Mouse (Mus musculus) T-cell, adult 2 months (primary cell): ENCODE measurements around the gene Sfxn5.

Experiments
- DNase-seq: peaks from one replicate; pipeline ENCODE4 v3.0.0; 2022; ENCODE audit warnings: low spot score

The Sfxn5 gene

DNA sequence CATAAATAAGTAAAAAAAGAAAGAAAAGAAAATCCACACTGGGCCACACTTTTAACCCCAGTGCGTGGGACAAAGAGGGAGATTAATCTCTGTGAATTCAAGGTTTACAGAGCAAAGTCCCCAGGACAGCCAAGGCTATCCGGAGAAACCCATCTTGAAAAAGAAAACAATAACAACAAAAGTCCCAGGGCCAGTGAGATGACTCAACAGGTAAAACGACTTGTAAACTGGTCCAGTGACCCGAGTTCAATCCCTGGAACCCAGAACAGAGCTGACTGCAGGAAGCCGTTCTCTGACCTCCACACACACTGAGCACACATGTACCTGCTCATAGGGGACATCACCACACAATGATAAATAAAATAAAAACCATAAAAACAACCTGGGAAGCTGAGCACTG lies 31.2 kb upstream of the Sfxn5 start:
- no peak for DNase-seq

- no peak for DNase-seq
Measured at GRCm38 (mm10) chr6:85363906-85364260, 30.7 kb upstream of the Sfxn5 start.

GRCm38 (mm10) chr6:85363231-85363905 lies 30.1 kb upstream of the Sfxn5 start:
- DNase-seq, result no peak

GRCm38 (mm10) chr6:85362610-85363009 lies 29.4 kb upstream of the Sfxn5 start:
- DNase-seq, result no peak

GRCm38 (mm10) chr6:85360311-85360710 lies 27.1 kb upstream of the Sfxn5 start:
- DNase-seq, result no peak

GRCm38 (mm10) chr6:85358877-85359276 lies 25.7 kb upstream of the Sfxn5 start:
- no peak for DNase-seq

DNA sequence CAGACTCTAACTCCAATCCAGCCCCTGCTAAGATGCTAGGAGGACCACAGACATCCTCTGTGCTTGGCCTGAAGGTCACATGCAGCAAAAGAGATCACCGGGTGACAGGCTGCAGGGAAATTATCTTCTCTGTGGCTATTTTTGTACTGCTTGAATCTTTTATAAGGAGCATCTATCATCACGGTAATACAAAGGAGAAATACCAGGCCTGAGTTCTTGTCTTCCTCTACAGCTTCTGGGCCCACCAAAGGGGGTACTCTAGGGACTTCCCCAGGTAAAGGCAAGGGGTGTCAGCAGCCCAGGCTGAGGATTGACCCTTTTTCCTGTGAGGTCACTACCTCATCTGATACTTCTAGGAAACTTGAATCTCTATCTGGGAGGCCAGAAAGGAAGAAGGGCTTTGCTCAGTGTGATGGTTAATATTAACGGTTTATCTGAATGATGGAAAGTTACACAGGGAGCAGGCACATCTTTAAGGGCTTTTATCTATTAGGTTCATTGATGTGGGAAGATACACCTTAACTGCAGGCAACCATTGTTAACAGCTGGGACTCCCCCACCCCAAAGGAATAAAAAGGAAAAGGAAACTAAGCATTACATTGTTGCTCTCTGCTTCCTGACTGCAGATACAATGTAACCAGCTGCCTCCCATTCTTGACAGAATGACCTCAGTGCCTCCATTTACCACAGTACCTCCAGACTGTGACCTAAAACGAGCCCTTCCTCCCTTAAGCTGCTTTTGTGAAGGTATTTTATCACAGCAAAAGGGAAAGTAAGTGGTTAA lies 23.7 kb upstream of the Sfxn5 start:
- DNase-seq, result no peak

GRCm38 (mm10) chr6:85355753-85356152 lies 22.5 kb upstream of the Sfxn5 start:
- no peak for DNase-seq

DNA sequence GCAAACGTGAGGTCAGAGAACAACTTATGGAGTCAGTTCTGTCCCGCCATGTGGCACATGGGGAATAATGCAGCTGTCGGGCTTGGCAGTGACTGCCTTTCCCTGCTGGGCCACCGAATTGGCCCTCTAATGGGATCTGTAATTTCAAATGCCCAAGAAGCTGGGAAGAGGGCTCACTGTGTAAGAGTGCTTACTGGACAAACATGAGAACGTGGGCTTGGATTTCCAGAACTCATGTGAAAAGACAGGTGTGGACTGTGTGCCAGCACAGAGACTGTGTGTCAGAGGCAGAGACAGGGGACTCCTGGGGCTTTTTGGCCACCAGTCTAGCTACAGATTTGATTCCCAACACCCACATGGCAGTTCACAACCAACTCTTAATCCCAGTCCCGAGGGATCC lies 21.5 kb upstream of the Sfxn5 start:
- no peak for DNase-seq

DNA sequence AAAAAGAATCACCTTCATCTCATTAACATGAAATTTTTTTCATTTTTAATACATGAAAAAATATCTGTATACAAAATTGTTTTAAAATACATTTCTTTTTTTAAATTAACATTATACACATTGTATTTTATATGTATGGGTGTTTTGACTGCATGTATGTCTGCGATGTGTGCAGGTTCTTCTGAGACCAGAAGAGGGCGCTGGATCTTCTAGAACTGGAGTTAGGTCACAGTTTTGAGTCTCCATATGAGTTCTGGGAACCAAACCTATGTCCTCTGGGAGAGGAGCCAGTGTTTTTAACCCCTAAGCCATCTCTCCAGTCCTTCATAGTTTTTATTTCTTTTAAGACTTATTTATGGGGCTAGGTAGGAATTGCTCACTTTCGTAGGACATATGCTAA lies 20.5 kb upstream of the Sfxn5 start:
- no peak for DNase-seq

DNA sequence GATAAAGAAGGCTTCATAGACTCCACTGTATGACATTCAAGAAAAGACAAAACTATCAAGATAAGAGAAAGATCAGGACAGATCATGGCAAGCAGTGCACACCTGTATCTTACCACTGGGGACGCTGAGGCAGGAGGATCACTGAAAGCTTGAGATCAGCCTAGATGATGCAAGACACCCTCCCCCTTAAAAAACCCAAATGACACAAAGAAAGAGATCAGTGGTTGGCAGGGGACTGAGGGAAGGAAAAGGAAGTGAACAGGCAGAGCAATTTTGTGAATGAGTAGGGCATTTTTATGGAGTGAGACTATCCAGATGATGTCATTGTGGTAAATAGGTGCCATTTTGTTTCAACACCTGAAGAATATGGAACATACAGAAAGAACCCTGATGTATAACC lies 16.9 kb upstream of the Sfxn5 start:
- DNase-seq, result no peak

GRCm38 (mm10) chr6:85349246-85349645 lies 16.0 kb upstream of the Sfxn5 start:
- DNase-seq, result no peak

GRCm38 (mm10) chr6:85348133-85348532 lies 14.9 kb upstream of the Sfxn5 start:
- no peak for DNase-seq

DNA sequence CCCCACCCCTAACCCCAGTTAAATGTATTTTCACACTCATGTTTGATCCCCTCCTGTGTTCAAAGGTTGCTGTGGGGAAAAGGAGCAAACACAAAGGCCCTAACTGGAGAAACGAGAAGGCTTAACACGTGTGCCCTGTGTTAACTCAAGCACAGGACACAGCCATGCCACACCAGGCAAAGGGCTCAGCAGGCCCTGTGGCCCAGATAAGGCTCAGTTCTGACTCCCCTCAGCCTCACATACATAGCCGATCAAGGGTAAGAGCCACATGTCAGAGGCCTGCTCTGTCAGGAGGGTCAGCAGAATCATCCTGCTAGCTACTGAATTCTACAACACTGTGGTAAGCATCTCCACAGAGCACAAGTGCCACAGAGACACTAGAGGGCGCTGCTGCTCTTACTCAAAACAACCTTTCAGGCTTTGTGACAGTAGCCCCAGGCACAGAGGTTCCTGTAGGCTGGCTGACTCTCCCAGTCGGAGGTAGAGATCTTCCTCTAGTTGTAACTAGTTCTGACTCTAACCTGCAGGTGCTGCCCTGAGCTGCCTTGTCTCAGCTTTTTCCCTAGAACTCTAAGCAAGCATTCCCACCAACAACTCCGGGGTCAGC lies 12.9 kb upstream of the Sfxn5 start:
- peak; percentile 72 for DNase-seq

DNA sequence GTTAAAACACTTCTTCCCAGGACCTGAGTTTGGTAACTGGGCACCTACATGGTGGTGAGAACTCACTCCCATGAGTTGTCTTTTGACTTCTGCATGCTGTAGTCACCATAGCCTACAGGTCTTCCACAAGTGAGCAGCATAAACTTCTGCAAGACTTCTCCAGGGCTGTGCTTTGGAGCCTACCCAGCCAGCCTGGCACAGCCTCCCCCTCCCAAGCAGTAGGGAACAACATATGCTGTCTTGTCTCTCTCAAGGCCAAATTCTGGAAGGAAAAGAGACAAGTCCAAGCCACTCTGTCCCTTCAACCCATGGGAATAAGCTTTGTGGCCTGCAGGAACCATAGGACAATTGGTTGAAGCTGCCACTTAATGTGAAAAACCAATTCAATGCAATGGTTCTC lies 11.7 kb upstream of the Sfxn5 start:
- no peak for DNase-seq

GRCm38 (mm10) chr6:85343027-85343426 lies 9.8 kb upstream of the Sfxn5 start:
- no peak for DNase-seq

DNA sequence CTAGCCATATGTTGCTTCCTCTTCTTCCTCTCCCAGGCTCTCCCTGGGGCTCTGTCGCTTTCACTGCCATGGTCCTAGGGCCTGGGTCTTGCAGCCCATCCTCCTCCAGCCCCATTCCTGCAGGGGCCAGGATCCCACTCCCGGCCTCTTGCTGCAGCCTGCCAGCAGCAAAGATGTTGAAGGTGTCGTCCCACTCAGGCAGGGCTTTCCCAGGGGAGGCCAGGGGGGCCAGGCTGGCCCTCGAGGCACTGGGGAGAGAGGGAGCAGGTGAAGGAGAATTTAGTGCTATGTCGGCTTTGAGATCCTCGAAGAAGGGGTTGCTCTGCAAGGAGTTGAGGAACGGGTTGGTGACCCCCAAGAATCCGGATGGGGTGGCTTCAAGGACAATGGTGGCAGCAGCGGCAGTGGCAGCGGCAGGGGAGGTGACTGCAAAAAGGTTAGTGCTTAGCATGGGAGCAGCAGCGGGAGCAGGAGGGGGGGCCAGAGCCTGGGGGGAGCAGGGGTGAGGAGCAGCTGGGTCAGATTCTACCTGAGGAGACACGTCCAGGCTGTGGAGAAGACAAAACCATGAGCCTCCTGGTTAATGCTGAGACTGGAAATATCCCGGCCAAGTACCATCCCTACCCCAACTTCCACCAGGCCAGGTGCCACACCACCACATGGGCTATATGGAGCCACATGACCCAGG lies 8.7 kb upstream of the Sfxn5 start:
- DNase-seq, result no peak

DNA sequence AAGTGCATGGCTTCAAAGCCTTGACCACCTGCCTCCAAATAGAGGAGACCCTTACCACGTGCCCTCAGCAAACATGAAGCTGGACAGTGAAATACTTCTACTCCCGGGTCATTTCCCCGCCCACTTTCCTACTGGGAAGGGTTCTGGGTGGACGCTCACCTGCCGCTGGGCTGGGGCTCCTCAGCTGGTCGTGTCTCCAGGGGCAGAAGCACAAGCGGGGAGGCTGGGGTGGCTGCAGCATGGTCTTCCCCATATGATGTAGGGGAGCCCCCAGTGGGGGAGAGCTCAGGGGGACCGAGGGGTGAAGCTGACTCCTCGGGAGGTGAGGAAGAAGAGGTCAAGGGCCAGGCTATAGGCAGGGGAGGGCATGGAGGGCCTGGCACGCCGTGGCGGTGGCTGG lies 7.0 kb upstream of the Sfxn5 start:
- DNase-seq, result no peak

DNA sequence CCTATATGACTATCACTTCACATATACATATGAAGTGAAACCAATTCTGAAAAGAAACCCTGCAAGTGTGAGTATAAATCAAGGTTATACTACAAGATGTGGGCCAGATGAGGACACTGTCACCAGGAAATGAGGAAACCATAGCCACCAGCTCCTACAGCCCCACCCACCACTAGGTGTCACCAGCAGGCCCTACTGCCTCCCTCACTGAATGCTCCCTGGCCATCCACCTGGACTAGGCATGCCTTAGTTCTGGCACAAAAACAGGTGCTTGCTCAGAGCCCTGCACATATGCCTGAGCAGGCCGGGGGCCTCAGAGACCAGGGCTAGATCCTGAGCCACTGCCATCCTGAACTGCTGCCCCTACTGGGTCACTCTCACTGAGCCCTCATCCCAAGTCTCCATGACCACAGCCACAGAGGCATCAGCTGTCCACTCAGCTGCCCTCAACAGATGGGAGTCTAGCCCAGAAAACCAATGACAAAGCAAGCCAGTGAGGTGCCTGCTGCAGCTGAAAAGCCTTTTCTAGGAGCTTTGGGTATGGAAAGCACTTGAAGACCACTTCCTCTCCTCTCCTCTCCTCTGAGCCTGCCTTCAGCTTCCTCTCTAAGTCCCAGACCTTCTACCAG lies 6.2 kb upstream of the Sfxn5 start:
- peak; percentile 27 for DNase-seq

DNA sequence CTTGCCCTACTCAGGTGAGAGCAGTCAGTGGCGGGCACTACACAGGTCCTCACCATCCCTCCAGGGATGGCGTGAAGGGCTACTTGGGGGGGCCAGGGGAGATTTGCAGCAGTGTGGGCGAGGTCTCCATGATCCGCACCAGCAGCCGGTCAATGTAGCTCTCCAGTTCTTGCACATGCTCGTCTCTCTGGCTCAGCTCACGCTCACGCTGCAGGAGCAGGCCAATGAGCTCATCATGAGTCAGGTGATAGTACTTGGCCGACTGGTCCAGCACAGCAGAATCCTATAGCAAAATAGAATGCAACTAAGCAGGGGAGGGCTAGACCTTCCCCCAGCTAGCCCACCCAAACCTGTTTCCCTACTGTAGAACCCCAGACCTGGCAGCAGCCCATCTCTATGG lies 3.7 kb upstream of the Sfxn5 start:
- no peak for DNase-seq

DNA sequence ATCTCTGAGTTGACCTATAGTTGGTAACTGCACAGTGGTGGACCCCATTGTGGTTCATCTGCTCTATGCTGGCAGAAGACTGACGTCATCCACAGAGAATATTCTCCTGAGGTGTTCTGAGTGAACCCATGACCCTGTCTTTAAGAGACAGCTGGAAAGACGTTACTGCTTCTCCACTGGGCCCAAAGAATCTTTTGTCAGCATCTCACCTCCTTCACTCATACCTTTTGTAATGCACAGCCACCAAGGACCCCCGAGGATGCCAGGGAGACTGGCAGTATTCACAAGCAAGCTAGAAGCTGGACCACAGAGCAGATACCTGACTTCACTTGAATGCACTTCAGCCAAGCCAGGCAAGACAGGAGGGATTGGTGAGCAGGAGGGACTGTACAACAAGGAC lies 2.1 kb upstream of the Sfxn5 start:
- DNase-seq, result no peak

GRCm38 (mm10) chr6:85334851-85335250 lies 1.6 kb upstream of the Sfxn5 start:
- DNase-seq, result no peak
